ENCODE assay signal across 9 mouse cellular contexts in the genomic region with DNA sequence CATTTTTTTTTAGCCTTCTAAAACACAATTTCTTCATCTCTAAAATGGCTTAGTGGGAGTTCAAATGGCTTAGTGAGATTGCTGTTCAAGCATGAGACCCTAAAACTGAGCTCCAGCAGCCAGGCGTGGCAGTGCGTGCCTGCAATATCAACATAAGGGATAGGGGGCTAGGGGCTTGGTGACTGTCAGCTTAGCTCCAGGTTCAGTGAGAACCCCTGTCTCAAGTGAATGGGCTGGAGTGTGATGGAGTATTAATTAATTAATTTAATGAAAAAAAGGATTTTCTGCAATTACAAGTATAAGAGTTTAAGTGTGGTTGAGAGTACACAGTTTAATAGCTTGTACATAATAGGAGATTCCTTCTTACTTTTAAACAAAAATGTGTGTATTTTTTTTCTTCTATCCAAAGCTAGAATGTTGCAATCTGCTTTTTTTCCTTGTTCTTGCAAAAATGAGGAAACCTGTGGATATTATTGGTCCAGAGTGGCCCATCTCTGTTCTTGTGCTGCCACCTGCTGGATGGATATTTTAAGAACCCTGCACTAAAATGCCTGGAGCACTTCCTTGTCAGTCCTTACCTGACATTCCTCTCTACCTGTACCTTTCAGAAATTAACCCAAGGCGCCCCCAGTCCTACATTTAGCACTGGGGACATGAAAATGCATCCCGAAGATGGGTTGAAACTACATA. TPM values are rescaled to one million over a fixed set of nuclear protein-coding genes. Genes with fewer than 3 reads are reported as not detected.
DNase-seq lines count a peak whose midpoint lies in the region; ATAC-seq and TF ChIP-seq lines count a peak whose summit lies in the region.
"Had no signal": no experiment of that assay in that cellular context is flagged by ENCODE, and none has a peak within 500 bp of the region (broad histone marks: within the 10 kb centered on the region; RNA-seq: fewer than 3 reads in every experiment).

No protein-coding gene starts in this region.

- no peaks in the 10 kb centered on the region for H3K36me3 ChIP-seq in hindbrain, embryonic 11.5 days (ENCODE audit: control insufficient read depth, insufficient read depth, low read length)
- no peaks in the 10 kb centered on the region for H3K36me3 ChIP-seq in hindbrain, embryonic 12.5 days
- no peaks in the 10 kb centered on the region for H3K36me3 ChIP-seq in embryonic facial prominence, embryonic 14.5 days (ENCODE audit: control insufficient read depth, insufficient read depth, low read length)
- no peaks in the 10 kb centered on the region for H3K36me3 ChIP-seq in midbrain, embryonic 14.5 days (ENCODE audit: control insufficient read depth, insufficient read depth, low read length)
- H3K36me3 ChIP-seq: midbrain, embryonic 12.5 days had no signal

- peak; percentile 85 for TF ChIP-seq CTCF in left cerebral cortex, adult 2 months (IDR thresholded peaks at IDR 0.05)

- no peak for ATAC-seq in hindbrain, embryonic 11.5 days (ENCODE audit: low FRiP score)
- ATAC-seq in hindbrain, embryonic 12.5 days (ENCODE audit: low FRiP score): no peak
- no peak for ATAC-seq in embryonic facial prominence, embryonic 14.5 days (ENCODE audit: low read depth)
- no peak for ATAC-seq in midbrain, embryonic 14.5 days (ENCODE audit: low FRiP score, low TSS enrichment)

- no peaks in the 10 kb centered on the region for H3K27me3 ChIP-seq in hindbrain, embryonic 11.5 days (ENCODE audit: control insufficient read depth, insufficient read depth, low read length)
- no peaks in the 10 kb centered on the region for H3K27me3 ChIP-seq in hindbrain, embryonic 12.5 days
- H3K27me3 ChIP-seq in embryonic facial prominence, embryonic 14.5 days (replicated peaks; ENCODE audit: control insufficient read depth, insufficient read depth, low read length): no peaks in the 10 kb centered on the region
- H3K27me3 ChIP-seq in midbrain, embryonic 14.5 days (ENCODE audit: control insufficient read depth, insufficient read depth, low read length): no peaks in the 10 kb centered on the region

- intact Hi-C loops in left cerebral cortex, adult 2 months (cut with DNase I): loop anchor here (1.0 to 5.0 kb wide), 6 partner anchors 187 to 921 kb away; no protein-coding TSS in a partner anchor

- WGBS in hindbrain, embryonic 11.5 days: 60% methylated on average over 4 of the region's 4 CpGs
- WGBS in hindbrain, embryonic 12.5 days: 58% methylated on average over 4 of the region's 4 CpGs
- 55% methylated on average over 4 of the region's 4 CpGs for WGBS in embryonic facial prominence, embryonic 14.5 days
- 50% methylated on average over 4 of the region's 4 CpGs for WGBS in midbrain, embryonic 14.5 days

- H3K9ac ChIP-seq in hindbrain, embryonic 11.5 days (ENCODE audit: low read depth, low read length): no peak overlapping the region
- H3K9ac ChIP-seq in hindbrain, embryonic 12.5 days: no peak overlapping the region
- no peak overlapping the region for H3K9ac ChIP-seq in embryonic facial prominence, embryonic 14.5 days (ENCODE audit: low read depth, low read length)
- no peak overlapping the region for H3K9ac ChIP-seq in midbrain, embryonic 14.5 days (replicated peaks; ENCODE audit: low read length)
- H3K9ac ChIP-seq: midbrain, embryonic 12.5 days had no signal

- no peak overlapping the region for H3K4me2 ChIP-seq in hindbrain, embryonic 11.5 days (replicated peaks; ENCODE audit: low read depth, low read length)
- no peak overlapping the region for H3K4me2 ChIP-seq in hindbrain, embryonic 12.5 days (replicated peaks)
- no peak overlapping the region for H3K4me2 ChIP-seq in embryonic facial prominence, embryonic 14.5 days (ENCODE audit: low read depth, low read length)
- H3K4me2 ChIP-seq in midbrain, embryonic 14.5 days (ENCODE audit: low read length): no peak overlapping the region
- H3K4me2 ChIP-seq: midbrain, embryonic 12.5 days had no signal

- no peaks in the 10 kb centered on the region for H3K9me3 ChIP-seq in hindbrain, embryonic 11.5 days (ENCODE audit: control insufficient read depth, low read length)
- no peaks in the 10 kb centered on the region for H3K9me3 ChIP-seq in hindbrain, embryonic 12.5 days (replicated peaks)
- no peaks in the 10 kb centered on the region for H3K9me3 ChIP-seq in embryonic facial prominence, embryonic 14.5 days (ENCODE audit: control insufficient read depth, low read length)
- no peaks in the 10 kb centered on the region for H3K9me3 ChIP-seq in midbrain, embryonic 14.5 days (ENCODE audit: control insufficient read depth, low read length)
- H3K9me3 ChIP-seq: midbrain, embryonic 12.5 days had no signal

- H3K4me1 ChIP-seq in hindbrain, embryonic 11.5 days (replicated peaks; ENCODE audit: control insufficient read depth, insufficient read depth, low read length): no peaks in the 10 kb centered on the region
- peaks cover 7% of the 10 kb centered on the region; the same call in 1 of the 2 replicates for H3K4me1 ChIP-seq in hindbrain, embryonic 12.5 days
- H3K4me1 ChIP-seq in embryonic facial prominence, embryonic 14.5 days (ENCODE audit: control insufficient read depth, insufficient read depth, low read length): no peaks in the 10 kb centered on the region
- H3K4me1 ChIP-seq in midbrain, embryonic 14.5 days (ENCODE audit: control insufficient read depth, insufficient read depth, low read length): no peaks in the 10 kb centered on the region

- no peak overlapping the region for H3K27ac ChIP-seq in hindbrain, embryonic 11.5 days (ENCODE audit: low read depth, low read length)
- H3K27ac ChIP-seq in hindbrain, embryonic 12.5 days: no peak overlapping the region
- no peak overlapping the region for H3K27ac ChIP-seq in embryonic facial prominence, embryonic 14.5 days (replicated peaks; ENCODE audit: low read depth, low read length)
- no peak overlapping the region for H3K27ac ChIP-seq in left cerebral cortex, adult 2 months
- no peak overlapping the region for H3K27ac ChIP-seq in midbrain, embryonic 14.5 days (replicated peaks; ENCODE audit: low read depth, low read length)
- H3K27ac ChIP-seq: midbrain, embryonic 12.5 days had no signal

- H3K4me3 ChIP-seq in hindbrain, embryonic 11.5 days (ENCODE audit: low read depth, low read length): no peak overlapping the region
- no peak overlapping the region for H3K4me3 ChIP-seq in hindbrain, embryonic 12.5 days
- H3K4me3 ChIP-seq in embryonic facial prominence, embryonic 14.5 days (ENCODE audit: low read depth, low read length): no peak overlapping the region
- H3K4me3 ChIP-seq in left cerebral cortex, adult 2 months: no peak overlapping the region
- no peak overlapping the region for H3K4me3 ChIP-seq in midbrain, embryonic 14.5 days (replicated peaks; ENCODE audit: low read depth, low read length)
- H3K4me3 ChIP-seq: midbrain, embryonic 12.5 days had no signal

- peak; percentile 81 for DNase-seq in hindbrain, embryonic 11.5 days (ENCODE audit: low spot score)
- peak; percentile 16 to 38 for DNase-seq in adrenal gland, postnatal 4 days (ENCODE audit: low spot score in 2 of 2)
- peak; percentile 75 for DNase-seq in embryonic facial prominence, embryonic 14.5 days (ENCODE audit: low spot score)
- peak; percentile 83 for DNase-seq in heart, postnatal 4 days
- peak; percentile 70 to 85 for DNase-seq in left cerebral cortex, adult 2 months (ENCODE audit: extremely low spot score in 1 of 2, low spot score in 2 of 2)
- DNase-seq in midbrain, embryonic 14.5 days: peak; percentile 92
- DNase-seq in thymus, postnatal 0 days (ENCODE audit: low spot score): peak; percentile 33

RNA-seq across cellular contexts. Expression of gene Usp47, which starts 54.0 kb away (rescaled TPM):
- 94.4 and 108 TPM in 2 replicates for polyA plus RNA-seq in hindbrain, embryonic 11.5 days (2014; fragmentation: Nextera tagmentation; extraction: Ambion mirVana)
- 110 and 111 TPM in 2 replicates for polyA plus RNA-seq in hindbrain, embryonic 12.5 days (2016; fragmentation: Nextera tagmentation; extraction: Ambion mirVana)
- total RNA-seq in adrenal gland, postnatal 4 days (2021): 10 to 100 TPM; 80.7 to 82.2 TPM
- 86.7 and 88.4 TPM in 2 replicates for polyA plus RNA-seq in embryonic facial prominence, embryonic 14.5 days (2014; fragmentation: Nextera tagmentation; extraction: Ambion mirVana)
- 10 to 100 TPM; 90.9 to 91.6 TPM for total RNA-seq in heart, postnatal 4 days (2021)
- 10 to 100 TPM; 64.1 to 73.5 TPM for total RNA-seq in left cerebral cortex, adult 2 months (2021)
- polyA plus RNA-seq in midbrain, embryonic 14.5 days (2014; fragmentation: Nextera tagmentation; extraction: Ambion mirVana): 57.9 and 106 TPM in 2 replicates
- polyA plus RNA-seq in thymus, postnatal 0 days (2015; fragmentation: Nextera tagmentation; extraction: Ambion mirVana): 32.9 and 34.6 TPM in 2 replicates

Comparison
In these comparisons a context has a peak if more than half of its experiments do, and no peak if none do; other contexts are left out.
1. DNase-seq: peak in every context shown above with its lines; median percentile 92 in midbrain, embryonic 14.5 days; 83 in heart, postnatal 4 days; 81 in hindbrain, embryonic 11.5 days; 78 in left cerebral cortex, adult 2 months; 75 in embryonic facial prominence, embryonic 14.5 days; 33 in thymus, postnatal 0 days; 27 in adrenal gland, postnatal 4 days.